Mouse (Mus musculus) brain, adult 2 months (tissue): ENCODE data around the gene Men1.
"Not testable (repeated sequence)": the region's sequence is repeated elsewhere in the genome, so short reads cannot be mapped to it uniquely, and the experiment has no call there.

Experiments
- DNase-seq: peaks from one replicate; pipeline ENCODE4 v3.0.0; 2011; ENCODE audit warnings: low read depth, low spot score

Men1 gene

GRCm38 (mm10) chr19:6304787-6305516 is 29.8 kb upstream of the Men1 start:
- peak; percentile 95 for DNase-seq

GRCm38 (mm10) chr19:6305517-6306115 is 29.2 kb upstream of the Men1 start:
- DNase-seq: no peak

- DNase-seq: peak; percentile 82
These were observed 28.6 kb upstream of the Men1 start, which contains the start of gene Cdc42bpg for GRCm38 (mm10) chr19:6306137-6306551. TSS of gene Cdc42bpg (plus strand) at chr19:6306456.

GRCm38 (mm10) chr19:6306586-6306985 is 28.2 kb upstream of the Men1 start:
- peak; percentile 62 for DNase-seq

- DNase-seq: no peak
These were observed 26.8 kb upstream of the Men1 start for GRCm38 (mm10) chr19:6307733-6308531.

GRCm38 (mm10) chr19:6310181-6310580 is 24.6 kb upstream of the Men1 start:
- no peak for DNase-seq

- DNase-seq: not testable (repeated sequence)
These were observed 23.0 kb upstream of the Men1 start for GRCm38 (mm10) chr19:6311783-6312182.

- DNase-seq: no peak
These were observed 21.0 kb upstream of the Men1 start for GRCm38 (mm10) chr19:6313796-6314195.

- DNase-seq: no peak
These were observed 20.3 kb upstream of the Men1 start for GRCm38 (mm10) chr19:6314513-6314912.

- peak; percentile 85 for DNase-seq
These were observed 19.2 kb upstream of the Men1 start for GRCm38 (mm10) chr19:6315573-6315972.

GRCm38 (mm10) chr19:6318145-6318544 is 16.6 kb upstream of the Men1 start:
- DNase-seq: no peak

- no peak for DNase-seq
These were observed 13.4 kb upstream of the Men1 start for GRCm38 (mm10) chr19:6321358-6321757.

- DNase-seq: peak; percentile 77
These were observed 12.8 kb upstream of the Men1 start for GRCm38 (mm10) chr19:6321786-6322621.

GRCm38 (mm10) chr19:6324751-6325150 is 10.0 kb upstream of the Men1 start:
- no peak for DNase-seq

GRCm38 (mm10) chr19:6331178-6331577 is 3.6 kb upstream of the Men1 start:
- no peak for DNase-seq

GRCm38 (mm10) chr19:6331719-6332516 is 2.9 kb upstream of the Men1 start:
- peak; percentile 90 for DNase-seq

- no peak for DNase-seq
These were observed 801 bp upstream of the Men1 start for GRCm38 (mm10) chr19:6333761-6334595.

GRCm38 (mm10) chr19:6335458-6335827 is 664 bp downstream of the Men1 start:
- peak; percentile 34 for DNase-seq

GRCm38 (mm10) chr19:6336920-6337319 is 2.1 kb downstream of the Men1 start:
- no peak for DNase-seq

- no peak for DNase-seq
These were observed 3.4 kb downstream of the Men1 start for GRCm38 (mm10) chr19:6338171-6338570.
